Comparison of ENCODE assay signal across 18 mouse cellular contexts in the genomic region with DNA sequence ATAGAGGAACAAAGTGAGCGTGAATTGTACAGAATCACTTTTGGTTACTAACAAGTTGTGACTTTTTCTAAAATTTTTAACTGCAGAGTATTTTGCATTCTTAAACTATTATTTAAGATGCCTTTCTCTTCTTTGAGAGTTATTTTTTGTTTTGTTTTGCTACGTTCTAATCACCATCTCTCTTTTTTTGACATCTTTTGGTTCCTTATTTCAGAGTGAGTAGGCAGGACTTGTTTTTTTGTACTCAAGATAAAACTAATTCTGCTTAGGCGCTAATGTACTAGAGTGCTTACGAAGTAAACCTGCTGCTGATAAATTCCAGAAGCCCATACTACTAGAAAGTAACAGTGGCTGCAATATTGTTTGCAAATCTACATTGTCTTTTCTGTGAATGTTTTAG. TPM values are rescaled to one million over a fixed set of nuclear protein-coding genes. Genes with fewer than 3 reads are reported as not detected.
A peak's percentile ranks its signal among the peaks of the same experiment; 100 is the strongest.
DNase-seq lines count a peak whose midpoint lies in the region; TF ChIP-seq lines count a peak whose summit lies in the region.
"Had no signal": no experiment of that assay in that cellular context is flagged by ENCODE, and none has a peak within 500 bp of the region (broad histone marks: within the 10 kb centered on the region; RNA-seq: fewer than 3 reads in every experiment).

No protein-coding gene starts in this region.

- DNase-seq in gastrocnemius, adult 2 months: no peak
- DNase-seq in gastrocnemius, postnatal 4 days (ENCODE audit: low spot score in 2 of 2): no peak
- DNase-seq in MEL-GATA-1-ER (ENCODE audit: extremely low read depth, low read depth): peak; percentile 66
- DNase-seq in cerebellum, postnatal 14 days: no peak
- no peak for DNase-seq in embryo, embryonic 10 days (ENCODE audit: low spot score)
- DNase-seq: adrenal gland, adult 8-10 months; adrenal gland, postnatal 14 days; adrenal gland, postnatal 36 days; cerebellum, adult 11-12 months; cerebellum, adult 2 months; cerebellum, adult 9-10 months; cerebellum, postnatal 10 days; cerebellum, postnatal 36 days; forebrain, postnatal 0 days had no signal

- peak overlapping the region; percentile 58; the same call in 1 of the 2 replicates for H3K27ac ChIP-seq in gastrocnemius, adult 2 months
- H3K27ac ChIP-seq: embryonic facial prominence, embryonic 10.5 days; embryonic facial prominence, embryonic 12.5 days; forebrain, embryonic 13.5 days; forebrain, embryonic 15.5 days had no signal

- no peak for TF ChIP-seq CTCF in gastrocnemius, adult 2 months (IDR thresholded peaks at IDR 0.05)

- intact Hi-C loops in gastrocnemius, adult 2 months (cut with DNase I): no loop called here

- H3K4me3 ChIP-seq in gastrocnemius, adult 2 months: no peak overlapping the region
- H3K4me3 ChIP-seq: embryonic facial prominence, embryonic 10.5 days; embryonic facial prominence, embryonic 12.5 days; forebrain, embryonic 13.5 days; forebrain, embryonic 15.5 days had no signal

RNA-seq across cellular contexts. Expression of a gene that starts 8.9 kb away (rescaled TPM):
- total RNA-seq in gastrocnemius, adult 2 months (2021): 10 to 100 TPM; 33.7 to 38.4 TPM
- total RNA-seq in gastrocnemius, postnatal 4 days (2021): 10 to 100 TPM; 35.7 to 38.7 TPM
